Mouse (Mus musculus) forebrain, embryonic 15.5 days (tissue): ENCODE data around the gene Dazl. TPM values are rescaled to one million over a fixed set of nuclear protein-coding genes. Genes with fewer than 3 reads are reported as not detected.

ENCODE experiments used
- ATAC-seq: fragments of 200-750 bp; cut with Nextera tagmentation; replicated peaks from 2 replicates; pipeline ENCODE4 v1.8.0; 2017; ENCODE audit warnings: mild to moderate bottlenecking, moderate TSS enrichment, moderate library complexity
- H3K27ac ChIP-seq: fragments of 300-500 bp; sonication (generic); replicated peaks from 2 replicates; pipeline ENCODE4 v1.5.1; 2015; ENCODE audit warnings: mild to moderate bottlenecking, inconsistent platforms
- H3K27me3 ChIP-seq: fragments of 300-500 bp; sonication (generic); 2 replicates; pipeline ENCODE4 v1.6.1; 2015; ENCODE audit warnings: inconsistent platforms
- H3K36me3 ChIP-seq: fragments of 300-500 bp; sonication (generic); 2 replicates; pipeline ENCODE4 v1.6.1; 2015; ENCODE audit warnings: mild to moderate bottlenecking, inconsistent platforms
- H3K4me1 ChIP-seq: fragments of 300-500 bp; sonication (generic); 2 replicates; pipeline ENCODE4 v1.6.1; 2015; ENCODE audit warnings: inconsistent platforms
- H3K4me2 ChIP-seq: fragments of 300-500 bp; sonication (generic); replicated peaks from 2 replicates; pipeline ENCODE4 v1.6.1; 2015; ENCODE audit warnings: mild to moderate bottlenecking, inconsistent platforms
- H3K4me3 ChIP-seq: fragments of 300-500 bp; sonication (generic); 2 replicates; pipeline ENCODE4 v1.5.1; 2015; ENCODE audit warnings: mild to moderate bottlenecking, inconsistent platforms
- H3K9ac ChIP-seq: fragments of 300-500 bp; sonication (generic); replicated peaks from 2 replicates; pipeline ENCODE4 v1.6.1; 2015; ENCODE audit warnings: mild to moderate bottlenecking, inconsistent platforms
- H3K9me3 ChIP-seq: fragments of 300-500 bp; sonication (generic); 2 replicates; pipeline ENCODE4 v1.6.1; 2016; ENCODE audit warnings: inconsistent platforms
- WGBS: fragments of 180-500 bp; shearing (Covaris S2); methylation state at CpG from one replicate; pipeline ENCODE4 v1.1.7; 2015; ENCODE audit warnings: mixed read lengths; 5-methylcytosine and 5-hydroxymethylcytosine counted together
- polyA plus RNA-seq: library from polyadenylated mRNA; unstranded; fragments of >200 nt; fragmentation: Nextera tagmentation; extraction: Ambion mirVana; gene quantifications from 2 replicates; pipeline ENCODE4 v1.2.1, GENCODE M21; 2015

The Dazl gene
- 0.38 and 0.84 TPM in 2 replicates for polyA plus RNA-seq

GRCm38 (mm10) chr17:50293241-50293731, at the start of gene Dazl:
TSS of gene Dazl (minus strand) at chr17:50293636.
- peak within 1 kb of the TSS; percentile 54 for H3K4me2 ChIP-seq
- peak within 1 kb of the TSS; percentile 71 for H3K27ac ChIP-seq
- peaks cover 3% of the 10 kb centered on the region for H3K4me1 ChIP-seq
- peak within 1 kb of the TSS; percentile 52 for H3K4me3 ChIP-seq
- 94% methylated on average over 42 of the region's 43 CpGs for WGBS
- peak within 1 kb of the TSS; percentile 52 for H3K9ac ChIP-seq
- 0 out of 2 replicates have a peak, but pooled peaks cover 3% of the 10 kb centered on the region for H3K9me3 ChIP-seq
- no peaks in the 10 kb centered on the region for H3K27me3 ChIP-seq
- H3K36me3 ChIP-seq: no peaks in the 10 kb centered on the region
- ATAC-seq: peak; percentile 17

- 41% methylated on average over 11 of the region's 11 CpGs for WGBS
These were observed 48.6 kb upstream of the Dazl start for GRCm38 (mm10) chr17:50341850-50342544.

GRCm38 (mm10) chr17:50338901-50339300, 45.5 kb upstream of the Dazl start:
- no peak for ATAC-seq
- Histone ChIP-seq H3K36me3 (no peaks in the 10 kb centered on the region), H3K4me2 (no peak overlapping the region), H3K9me3 (no peaks in the 10 kb centered on the region), H3K9ac (no peak overlapping the region), H3K27me3 (no peaks in the 10 kb centered on the region), H3K27ac (no peak overlapping the region), H3K4me3 (no peak overlapping the region), H3K4me1 (no peaks in the 10 kb centered on the region)
- 90% methylated on average over 7 of the region's 7 CpGs for WGBS

More at GRCm38 (mm10) chr17:50341850-50342544, 48.6 kb upstream of the Dazl start:
- Histone ChIP-seq H3K36me3 (no peaks in the 10 kb centered on the region), H3K9me3 (no peaks in the 10 kb centered on the region), H3K4me2 (no peak overlapping the region), H3K27me3 (no peaks in the 10 kb centered on the region), H3K4me1 (no peaks in the 10 kb centered on the region), H3K9ac (no peak overlapping the region), H3K4me3 (no peak overlapping the region), H3K27ac (no peak overlapping the region)
- ATAC-seq: peak; percentile 70

- 87% methylated on average over 2 of the region's 2 CpGs for WGBS
These were observed 42.3 kb upstream of the Dazl start for GRCm38 (mm10) chr17:50335776-50336175.

GRCm38 (mm10) chr17:50334694-50335093, 41.3 kb upstream of the Dazl start:
- Histone ChIP-seq H3K4me3 (no peak overlapping the region), H3K4me2 (no peak overlapping the region), H3K4me1 (no peaks in the 10 kb centered on the region), H3K9ac (no peak overlapping the region), H3K9me3 (no peaks in the 10 kb centered on the region), H3K36me3 (no peaks in the 10 kb centered on the region), H3K27me3 (no peaks in the 10 kb centered on the region), H3K27ac (no peak overlapping the region)
- WGBS: 82% methylated on average over 5 of the region's 5 CpGs
- ATAC-seq: no peak

More at GRCm38 (mm10) chr17:50335776-50336175, 42.3 kb upstream of the Dazl start:
- H3K4me3 ChIP-seq: no peak overlapping the region
- H3K36me3 ChIP-seq: no peaks in the 10 kb centered on the region
- no peak overlapping the region for H3K27ac ChIP-seq
- no peaks in the 10 kb centered on the region for H3K9me3 ChIP-seq
- no peak for ATAC-seq
- no peaks in the 10 kb centered on the region for H3K27me3 ChIP-seq
- H3K4me2 ChIP-seq: no peak overlapping the region
- H3K9ac ChIP-seq: no peak overlapping the region
- no peaks in the 10 kb centered on the region for H3K4me1 ChIP-seq

GRCm38 (mm10) chr17:50332012-50332300, 38.5 kb upstream of the Dazl start:
- H3K27me3 ChIP-seq: no peaks in the 10 kb centered on the region
- no peak overlapping the region for H3K4me3 ChIP-seq
- WGBS: 92% methylated on average over 7 of the region's 7 CpGs
- no peak for ATAC-seq
- H3K36me3 ChIP-seq: no peaks in the 10 kb centered on the region
- H3K9me3 ChIP-seq: no peaks in the 10 kb centered on the region
- H3K4me2 ChIP-seq: no peak overlapping the region
- H3K4me1 ChIP-seq: no peaks in the 10 kb centered on the region
- H3K9ac ChIP-seq: no peak overlapping the region
- no peak overlapping the region for H3K27ac ChIP-seq

- Histone ChIP-seq H3K27me3 (no peaks in the 10 kb centered on the region), H3K4me1 (no peaks in the 10 kb centered on the region), H3K36me3 (no peaks in the 10 kb centered on the region), H3K4me2 (no peak overlapping the region), H3K27ac (no peak overlapping the region), H3K4me3 (no peak overlapping the region), H3K9ac (no peak overlapping the region), H3K9me3 (no peaks in the 10 kb centered on the region)
- no peak for ATAC-seq
- 82% methylated on average over 8 of the region's 8 CpGs for whole genome bisulfite sequencing
These were observed 38.0 kb upstream of the Dazl start for GRCm38 (mm10) chr17:50331171-50332011.

GRCm38 (mm10) chr17:50330245-50330644, 36.8 kb upstream of the Dazl start:
- ATAC-seq: no peak
- H3K4me1 ChIP-seq: no peaks in the 10 kb centered on the region
- no peaks in the 10 kb centered on the region for H3K36me3 ChIP-seq
- no peak overlapping the region for H3K4me3 ChIP-seq
- no peaks in the 10 kb centered on the region for H3K9me3 ChIP-seq
- H3K27me3 ChIP-seq: no peaks in the 10 kb centered on the region
- WGBS: 100% methylated on average over 1 of the region's 1 CpGs
- H3K9ac ChIP-seq: no peak overlapping the region
- H3K27ac ChIP-seq: no peak overlapping the region
- H3K4me2 ChIP-seq: no peak overlapping the region

- no peak overlapping the region for H3K4me3 ChIP-seq
- H3K27me3 ChIP-seq: no peaks in the 10 kb centered on the region
- H3K4me1 ChIP-seq: no peaks in the 10 kb centered on the region
- ATAC-seq: no peak
- no peaks in the 10 kb centered on the region for H3K36me3 ChIP-seq
- 79% methylated on average over 4 of the region's 4 CpGs for WGBS
- no peak overlapping the region for H3K27ac ChIP-seq
- no peak overlapping the region for H3K4me2 ChIP-seq
- no peaks in the 10 kb centered on the region for H3K9me3 ChIP-seq
- no peak overlapping the region for H3K9ac ChIP-seq
These were observed 31.2 kb upstream of the Dazl start for GRCm38 (mm10) chr17:50324658-50325057.

GRCm38 (mm10) chr17:50318810-50319209, 25.4 kb upstream of the Dazl start:
- no peaks in the 10 kb centered on the region for H3K27me3 ChIP-seq
- no peaks in the 10 kb centered on the region for H3K9me3 ChIP-seq
- no peak for ATAC-seq
- no peaks in the 10 kb centered on the region for H3K36me3 ChIP-seq
- H3K9ac ChIP-seq: no peak overlapping the region
- no peak overlapping the region for H3K4me2 ChIP-seq
- H3K4me3 ChIP-seq: no peak overlapping the region
- H3K27ac ChIP-seq: no peak overlapping the region
- no peaks in the 10 kb centered on the region for H3K4me1 ChIP-seq

- H3K9me3 ChIP-seq: no peaks in the 10 kb centered on the region
- WGBS: 59% methylated on average over 11 of the region's 11 CpGs
- no peaks in the 10 kb centered on the region for H3K27me3 ChIP-seq
- H3K36me3 ChIP-seq: no peaks in the 10 kb centered on the region
- no peak overlapping the region for H3K4me3 ChIP-seq
- no peak overlapping the region for H3K9ac ChIP-seq
- no peaks in the 10 kb centered on the region for H3K4me1 ChIP-seq
- no peak overlapping the region for H3K4me2 ChIP-seq
- no peak overlapping the region for H3K27ac ChIP-seq
- no peak for ATAC-seq
These were observed 23.0 kb upstream of the Dazl start for GRCm38 (mm10) chr17:50316216-50317150.
